Comparison of ENCODE assay signal across 12 mouse cellular contexts in the genomic region with DNA sequence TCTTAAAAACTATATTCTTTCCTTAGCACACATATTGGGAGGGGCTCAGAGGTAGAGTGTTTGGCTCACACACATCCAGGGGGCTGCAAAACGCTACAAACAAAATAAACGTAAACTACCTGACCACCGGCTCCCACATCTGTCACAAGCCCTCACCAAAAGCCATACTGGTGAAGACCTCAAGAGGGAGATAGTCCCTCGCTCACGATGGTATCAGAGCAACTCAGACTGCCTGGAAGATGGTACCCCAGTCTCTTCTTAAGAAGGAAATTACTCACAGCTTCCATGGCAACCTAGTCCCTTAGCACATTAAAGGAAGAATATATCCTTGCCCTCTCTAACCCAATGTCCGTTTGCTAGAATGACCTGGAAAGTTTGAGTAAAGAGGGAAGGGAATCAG. TPM values are rescaled to one million over a fixed set of nuclear protein-coding genes. Genes with fewer than 3 reads are reported as not detected.
DNase-seq lines count a peak whose midpoint lies in the region; ATAC-seq and TF ChIP-seq lines count a peak whose summit lies in the region.
"Had no signal": no experiment of that assay in that cellular context is flagged by ENCODE, and none has a peak within 500 bp of the region (broad histone marks: within the 10 kb centered on the region; RNA-seq: fewer than 3 reads in every experiment).

No protein-coding gene starts in this region.

- intact Hi-C loops in left cerebral cortex, postnatal 36 days (cut with DNase I), result no loop called here

- peak; percentile 77 for ATAC-seq in megakaryocyte progenitor cell, adult 5-6 weeks (replicated peaks; ENCODE audit: poor library complexity)

- 60% methylated on average over 6 of the region's 6 CpGs for WGBS in cerebellum, adult 2 months

- DNase-seq in layer of hippocampus, adult 2 months (ENCODE audit: low spot score in 2 of 2), result no peak
- DNase-seq in layer of hippocampus, adult 18-20 months (ENCODE audit: low spot score in 2 of 2), result no peak
- DNase-seq in A20 (ENCODE audit: low read depth, low spot score) (peak; percentile 67), ES-CJ7 (ENCODE audit: low read depth, low spot score) (peak; percentile 13)
- DNase-seq in left cerebral cortex, postnatal 36 days (ENCODE audit: low spot score in 2 of 2), result no peak
- DNase-seq in cerebellum, adult 2 months, result no peak
- no peak for DNase-seq in frontal cortex, postnatal 25 days (ENCODE audit: low spot score in 2 of 2)
- DNase-seq: kidney, adult 9 months; retina, postnatal 1 day had no signal

- no peak overlapping the region for H3K27ac ChIP-seq in layer of hippocampus, adult 2 months
- H3K27ac ChIP-seq in cerebellum, adult 2 months (ENCODE audit: insufficient read depth, low read length), result no peak overlapping the region
- H3K27ac ChIP-seq: hindbrain, embryonic 12.5 days; limb, embryonic 13.5 days had no signal

- no peaks in the 10 kb centered on the region for H3K27me3 ChIP-seq in cerebellum, adult 2 months (ENCODE audit: control insufficient read depth, insufficient read depth, low read length)
- H3K27me3 ChIP-seq: hindbrain, embryonic 12.5 days had no signal

- no peaks in the 10 kb centered on the region for H3K4me1 ChIP-seq in cerebellum, adult 2 months (ENCODE audit: control insufficient read depth, insufficient read depth, low read length)
- H3K4me1 ChIP-seq: hindbrain, embryonic 12.5 days had no signal

- no peak for TF ChIP-seq POLR2A in cerebellum, adult 2 months (IDR thresholded peaks at IDR 0.05; ENCODE audit: borderline replicate concordance, insufficient read depth, low read length)

- peak; percentile 44 for TF ChIP-seq CTCF in layer of hippocampus, adult 2 months (conservative IDR thresholded peaks at IDR 0.05)
- TF ChIP-seq CTCF in cerebellum, adult 2 months (IDR thresholded peaks at IDR 0.05; ENCODE audit: borderline replicate concordance, insufficient read depth, low read depth, low read length), result no peak

- H3K4me3 ChIP-seq in layer of hippocampus, adult 2 months, result no peak overlapping the region
- H3K4me3 ChIP-seq in cerebellum, adult 2 months (replicated peaks; ENCODE audit: insufficient read depth, low read depth, low read length), result no peak overlapping the region
- H3K4me3 ChIP-seq: hindbrain, embryonic 12.5 days; limb, embryonic 13.5 days had no signal

RNA-seq across cellular contexts. Expression of a gene that starts 1.4 kb away (rescaled TPM):
- under 1 TPM; 0.41 to 0.64 TPM for total RNA-seq in layer of hippocampus, adult 2 months (2021)
- under 1 TPM; 0.35 to 0.36 TPM for total RNA-seq in layer of hippocampus, adult 18-20 months (2021)
- 8.2 and 9.0 TPM in 2 replicates for total RNA-seq in megakaryocyte progenitor cell, adult 5-6 weeks (2015)
- total RNA-seq in megakaryocyte progenitor cell, adult 5-6 weeks (2017), result 29.2 and 41.9 TPM in 2 replicates
- total RNA-seq in left cerebral cortex, postnatal 36 days (2021), result 1 to 10 TPM in 1 of 2 experiments, under 1 TPM in 1; 0.44 to 1.2 TPM
- 0.30 and 0.38 TPM in 2 replicates for polyA plus RNA-seq in cerebellum, adult 2 months (2012; rRNA removed)

RNA-seq across cellular contexts. Expression of a gene that starts 58.5 kb away (rescaled TPM):
- 1 to 10 TPM; 2.0 to 2.6 TPM for total RNA-seq in layer of hippocampus, adult 2 months (2021)
- 1 to 10 TPM; 1.4 to 1.5 TPM for total RNA-seq in layer of hippocampus, adult 18-20 months (2021)
- total RNA-seq in megakaryocyte progenitor cell, adult 5-6 weeks (2015), result not detected in 2 replicates
- total RNA-seq in megakaryocyte progenitor cell, adult 5-6 weeks (2017), result not detected in 2 replicates
- total RNA-seq in left cerebral cortex, postnatal 36 days (2021), result 1 to 10 TPM; 2.2 to 2.3 TPM
- 3.4 and 4.7 TPM in 2 replicates for polyA plus RNA-seq in cerebellum, adult 2 months (2012; rRNA removed)

Comparison
In these comparisons a context has a peak if more than half of its experiments do, and no peak if none do; other contexts are left out.
1. DNase-seq: peak in A20 (single experiment) and ES-CJ7 (single experiment); none in layer of hippocampus, adult 2 months (0 of 2), layer of hippocampus, adult 18-20 months (0 of 2), left cerebral cortex, postnatal 36 days (0 of 2), cerebellum, adult 2 months (0 of 2) and frontal cortex, postnatal 25 days (0 of 2).
2. RNA of a gene that starts 1.4 kb away (total RNA-seq): 8.2 to 41.9 TPM in megakaryocyte progenitor cell, adult 5-6 weeks; 0.44 to 1.2 TPM in left cerebral cortex, postnatal 36 days, 0.41 to 0.64 TPM in layer of hippocampus, adult 2 months and 0.35 to 0.36 TPM in layer of hippocampus, adult 18-20 months; every median in the first group is over 4 times any median in the second.